Mouse (Mus musculus): Measurements from ENCODE around the gene Bicra. TPM values are rescaled to one million over a fixed set of nuclear protein-coding genes. Genes with fewer than 3 reads are reported as not detected.

Bicra gene
- polyA plus RNA-seq, 1 experiment from 2014 or later: 9.2 TPM

GRCm38 (mm10) chr7:15961239-15961638, 86.5 kb downstream of the Bicra start:
- Histone ChIP-seq H3K4me2 (no peak overlapping the region), H3K27me3 (replicated peaks) (no peaks in the 10 kb centered on the region), H3K4me3 (no peak overlapping the region), H3K27ac (no peak overlapping the region), H3K4me1 (peaks cover 8% of the 10 kb centered on the region), H3K36me3 (replicated peaks) (no peaks in the 10 kb centered on the region), H3K9me3 (no peaks in the 10 kb centered on the region), H3K9ac (no peak overlapping the region)
- 60% methylated on average over 4 of the region's 4 CpGs for WGBS
- ATAC-seq (replicated peaks): no peak

GRCm38 (mm10) chr7:15960691-15961090, 87.0 kb downstream of the Bicra start:
- Histone ChIP-seq H3K4me1 (peaks cover 8% of the 10 kb centered on the region), H3K9ac (no peak overlapping the region), H3K27ac (no peak overlapping the region), H3K27me3 (replicated peaks) (no peaks in the 10 kb centered on the region), H3K4me3 (no peak overlapping the region), H3K36me3 (replicated peaks) (no peaks in the 10 kb centered on the region), H3K4me2 (no peak overlapping the region), H3K9me3 (no peaks in the 10 kb centered on the region)
- 41% methylated on average over 4 of the region's 4 CpGs for WGBS
- no peak for ATAC-seq (replicated peaks)

- Histone ChIP-seq H3K27ac (no peak overlapping the region), H3K9ac (no peak overlapping the region), H3K36me3 (replicated peaks) (no peaks in the 10 kb centered on the region), H3K4me3 (no peak overlapping the region), H3K4me2 (no peak overlapping the region), H3K27me3 (replicated peaks) (no peaks in the 10 kb centered on the region), H3K9me3 (no peaks in the 10 kb centered on the region), H3K4me1 (no peaks in the 10 kb centered on the region)
- no peak for ATAC-seq (replicated peaks)
- 87% methylated on average over 5 of the region's 5 CpGs for WGBS
These were observed 91.6 kb downstream of the Bicra start for GRCm38 (mm10) chr7:15956143-15956542.

GRCm38 (mm10) chr7:15955509-15955908, 92.2 kb downstream of the Bicra start:
- Histone ChIP-seq H3K27ac (no peak overlapping the region), H3K4me2 (peak overlapping the region; percentile 34), H3K4me3 (no peak overlapping the region), H3K36me3 (replicated peaks) (no peaks in the 10 kb centered on the region), H3K9me3 (no peaks in the 10 kb centered on the region), H3K4me1 (no peaks in the 10 kb centered on the region), H3K9ac (no peak overlapping the region), H3K27me3 (replicated peaks) (no peaks in the 10 kb centered on the region)
- 18% methylated on average over 7 of the region's 7 CpGs for WGBS
- no peak for ATAC-seq (replicated peaks)

GRCm38 (mm10) chr7:15954978-15955443, 92.7 kb downstream of the Bicra start:
- no peak overlapping the region for H3K27ac ChIP-seq
- H3K4me3 ChIP-seq: no peak overlapping the region
- H3K4me2 ChIP-seq: peak overlapping the region; percentile 34
- H3K9ac ChIP-seq: no peak overlapping the region
- no peaks in the 10 kb centered on the region for H3K27me3 ChIP-seq (replicated peaks)
- no peaks in the 10 kb centered on the region for H3K9me3 ChIP-seq
- 7% methylated on average over 21 of the region's 21 CpGs for WGBS
- ATAC-seq (replicated peaks): peak; percentile 41; the same call in 1 of the 2 replicates
- no peaks in the 10 kb centered on the region for H3K4me1 ChIP-seq
- H3K36me3 ChIP-seq (replicated peaks): no peaks in the 10 kb centered on the region

- no peak overlapping the region for H3K27ac ChIP-seq
- ATAC-seq (replicated peaks): no peak
- H3K9me3 ChIP-seq: no peaks in the 10 kb centered on the region
- no peaks in the 10 kb centered on the region for H3K36me3 ChIP-seq (replicated peaks)
- H3K27me3 ChIP-seq (replicated peaks): no peaks in the 10 kb centered on the region
- no peaks in the 10 kb centered on the region for H3K4me1 ChIP-seq
- no peak overlapping the region for H3K4me2 ChIP-seq
- H3K9ac ChIP-seq: no peak overlapping the region
- no peak overlapping the region for H3K4me3 ChIP-seq
- 88% methylated on average over 7 of the region's 7 CpGs for WGBS
These were observed 93.3 kb downstream of the Bicra start for GRCm38 (mm10) chr7:15954436-15954835.

GRCm38 (mm10) chr7:15953307-15954074, 94.2 kb downstream of the Bicra start:
- Histone ChIP-seq H3K36me3 (replicated peaks) (no peaks in the 10 kb centered on the region), H3K27me3 (replicated peaks) (no peaks in the 10 kb centered on the region), H3K4me2 (no peak overlapping the region), H3K9ac (no peak overlapping the region), H3K9me3 (no peaks in the 10 kb centered on the region), H3K27ac (no peak overlapping the region), H3K4me3 (no peak overlapping the region), H3K4me1 (no peaks in the 10 kb centered on the region)
- ATAC-seq (replicated peaks): no peak
- WGBS: 93% methylated on average over 13 of the region's 13 CpGs

GRCm38 (mm10) chr7:15952416-15952815, 95.3 kb downstream of the Bicra start:
- no peaks in the 10 kb centered on the region for H3K9me3 ChIP-seq
- H3K9ac ChIP-seq: no peak overlapping the region
- no peaks in the 10 kb centered on the region for H3K4me1 ChIP-seq
- no peak for ATAC-seq (replicated peaks)
- no peak overlapping the region for H3K27ac ChIP-seq
- no peak overlapping the region for H3K4me2 ChIP-seq
- no peak overlapping the region for H3K4me3 ChIP-seq
- H3K36me3 ChIP-seq (replicated peaks): no peaks in the 10 kb centered on the region
- no peaks in the 10 kb centered on the region for H3K27me3 ChIP-seq (replicated peaks)
- WGBS: 75% methylated on average over 3 of the region's 3 CpGs

- Histone ChIP-seq H3K4me3 (no peak overlapping the region), H3K27ac (no peak overlapping the region), H3K4me1 (peaks cover 7% of the 10 kb centered on the region), H3K4me2 (no peak overlapping the region), H3K9ac (no peak overlapping the region), H3K36me3 (replicated peaks) (no peaks in the 10 kb centered on the region), H3K9me3 (no peaks in the 10 kb centered on the region), H3K27me3 (replicated peaks) (no peaks in the 10 kb centered on the region)
- no peak for ATAC-seq (replicated peaks)
- WGBS: 85% methylated on average over 15 of the region's 15 CpGs
These were observed 97.7 kb downstream of the Bicra start for GRCm38 (mm10) chr7:15950008-15950407.

GRCm38 (mm10) chr7:15949216-15949790, 98.4 kb downstream of the Bicra start:
- H3K4me3 ChIP-seq: no peak overlapping the region
- H3K27me3 ChIP-seq (replicated peaks): no peaks in the 10 kb centered on the region
- no peaks in the 10 kb centered on the region for H3K36me3 ChIP-seq (replicated peaks)
- H3K27ac ChIP-seq: no peak overlapping the region
- H3K4me1 ChIP-seq: peaks cover 15% of the 10 kb centered on the region
- ATAC-seq (replicated peaks): no peak
- 87% methylated on average over 7 of the region's 7 CpGs for WGBS
- no peaks in the 10 kb centered on the region for H3K9me3 ChIP-seq
- no peak overlapping the region for H3K9ac ChIP-seq
- H3K4me2 ChIP-seq: no peak overlapping the region

GRCm38 (mm10) chr7:15948381-15948941, 99.3 kb downstream of the Bicra start:
- Histone ChIP-seq H3K4me1 (peaks cover 22% of the 10 kb centered on the region), H3K9me3 (no peaks in the 10 kb centered on the region), H3K9ac (peak overlapping the region; percentile 8; the same call in 1 of the 2 replicates), H3K4me3 (peak overlapping the region; percentile 6; the same call in 1 of the 2 replicates), H3K4me2 (peak overlapping the region; percentile 33), H3K27me3 (replicated peaks) (no peaks in the 10 kb centered on the region), H3K27ac (no peak overlapping the region), H3K36me3 (replicated peaks) (no peaks in the 10 kb centered on the region; the same call in 1 of the 2 replicates)
- WGBS: 6% methylated on average over 23 of the region's 23 CpGs
- no peak for ATAC-seq (replicated peaks)

GRCm38 (mm10) chr7:15947653-15948260, 100.0 kb downstream of the Bicra start:
- peak overlapping the region; percentile 33; the same call in 1 of the 2 replicates for H3K4me2 ChIP-seq
- no peak overlapping the region for H3K4me3 ChIP-seq
- H3K9ac ChIP-seq: no peak overlapping the region
- H3K36me3 ChIP-seq (replicated peaks): peaks cover 2% of the 10 kb centered on the region; the same call in 1 of the 2 replicates
- ATAC-seq (replicated peaks): no peak
- H3K27me3 ChIP-seq (replicated peaks): no peaks in the 10 kb centered on the region
- peaks cover 25% of the 10 kb centered on the region for H3K4me1 ChIP-seq
- no peaks in the 10 kb centered on the region for H3K9me3 ChIP-seq
- WGBS: 47% methylated on average over 4 of the region's 4 CpGs
- H3K27ac ChIP-seq: no peak overlapping the region

Measured in midbrain, embryonic 15.5 days (tissue).